Mouse (Mus musculus): ENCODE data around the gene Irs2. TPM values are rescaled to one million over a fixed set of nuclear protein-coding genes. Genes with fewer than 3 reads are reported as not detected.
A peak's percentile ranks its signal among the peaks of the same experiment; 100 is the strongest.

The Irs2 gene
- polyA plus RNA-seq, 1 experiment from 2014 or later, result 7.7 TPM

GRCm38 (mm10) chr8:10996247-10996646 is 12.0 kb downstream of the Irs2 start:
- H3K36me3 ChIP-seq (ENCODE audit: control insufficient read depth, insufficient read depth, low read length), result no peaks in the 10 kb centered on the region; the same call in 1 of the 2 replicates
- no peak overlapping the region for H3K27ac ChIP-seq (ENCODE audit: low read depth, low read length)
- peaks cover 26% of the 10 kb centered on the region for H3K4me1 ChIP-seq (replicated peaks; ENCODE audit: control insufficient read depth, insufficient read depth, low read length)
- no peak for ATAC-seq (replicated peaks; ENCODE audit: low FRiP score)
- no peak for DNase-seq (ENCODE audit: low spot score)
- H3K4me2 ChIP-seq (ENCODE audit: low read depth, low read length, severe bottlenecking), result no peak overlapping the region
- WGBS, result 94% methylated on average over 2 of the region's 2 CpGs
- H3K9ac ChIP-seq (ENCODE audit: low read length), result no peak overlapping the region
- no peaks in the 10 kb centered on the region for H3K9me3 ChIP-seq (ENCODE audit: control insufficient read depth, low read length)
- H3K27me3 ChIP-seq (ENCODE audit: control insufficient read depth, insufficient read depth, low read length), result no peaks in the 10 kb centered on the region
- no peak overlapping the region for H3K4me3 ChIP-seq (ENCODE audit: low read depth, low read length)

- H3K9ac ChIP-seq (ENCODE audit: low read length), result no peak overlapping the region
- H3K27ac ChIP-seq (ENCODE audit: low read depth, low read length), result no peak overlapping the region
- no peak for DNase-seq (ENCODE audit: low spot score)
- no peaks in the 10 kb centered on the region; the same call in 1 of the 2 replicates for H3K36me3 ChIP-seq (ENCODE audit: control insufficient read depth, insufficient read depth, low read length)
- no peaks in the 10 kb centered on the region for H3K9me3 ChIP-seq (ENCODE audit: control insufficient read depth, low read length)
- no peaks in the 10 kb centered on the region for H3K27me3 ChIP-seq (ENCODE audit: control insufficient read depth, insufficient read depth, low read length)
- no peak overlapping the region for H3K4me2 ChIP-seq (ENCODE audit: low read depth, low read length, severe bottlenecking)
- WGBS, result 78% methylated on average over 2 of the region's 2 CpGs
- peaks cover 26% of the 10 kb centered on the region for H3K4me1 ChIP-seq (replicated peaks; ENCODE audit: control insufficient read depth, insufficient read depth, low read length)
- H3K4me3 ChIP-seq (ENCODE audit: low read depth, low read length), result no peak overlapping the region
- ATAC-seq (replicated peaks; ENCODE audit: low FRiP score), result no peak
Observed at GRCm38 (mm10) chr8:10995756-10996155, 12.5 kb downstream of the Irs2 start.

- no peak for DNase-seq (ENCODE audit: low spot score)
- Histone ChIP-seq H3K36me3 (ENCODE audit: control insufficient read depth, insufficient read depth, low read length) (no peaks in the 10 kb centered on the region; the same call in 1 of the 2 replicates), H3K4me1 (replicated peaks; ENCODE audit: control insufficient read depth, insufficient read depth, low read length) (peaks cover 27% of the 10 kb centered on the region), H3K27ac (ENCODE audit: low read depth, low read length) (no peak overlapping the region), H3K9me3 (ENCODE audit: control insufficient read depth, low read length) (no peaks in the 10 kb centered on the region), H3K4me2 (ENCODE audit: low read depth, low read length, severe bottlenecking) (no peak overlapping the region), H3K4me3 (ENCODE audit: low read depth, low read length) (no peak overlapping the region), H3K9ac (ENCODE audit: low read length) (no peak overlapping the region), H3K27me3 (ENCODE audit: control insufficient read depth, insufficient read depth, low read length) (no peaks in the 10 kb centered on the region)
- 93% methylated on average over 6 of the region's 6 CpGs for WGBS
- ATAC-seq (replicated peaks; ENCODE audit: low FRiP score), result no peak
Observed at GRCm38 (mm10) chr8:10994390-10994954, 13.8 kb downstream of the Irs2 start.

DNA sequence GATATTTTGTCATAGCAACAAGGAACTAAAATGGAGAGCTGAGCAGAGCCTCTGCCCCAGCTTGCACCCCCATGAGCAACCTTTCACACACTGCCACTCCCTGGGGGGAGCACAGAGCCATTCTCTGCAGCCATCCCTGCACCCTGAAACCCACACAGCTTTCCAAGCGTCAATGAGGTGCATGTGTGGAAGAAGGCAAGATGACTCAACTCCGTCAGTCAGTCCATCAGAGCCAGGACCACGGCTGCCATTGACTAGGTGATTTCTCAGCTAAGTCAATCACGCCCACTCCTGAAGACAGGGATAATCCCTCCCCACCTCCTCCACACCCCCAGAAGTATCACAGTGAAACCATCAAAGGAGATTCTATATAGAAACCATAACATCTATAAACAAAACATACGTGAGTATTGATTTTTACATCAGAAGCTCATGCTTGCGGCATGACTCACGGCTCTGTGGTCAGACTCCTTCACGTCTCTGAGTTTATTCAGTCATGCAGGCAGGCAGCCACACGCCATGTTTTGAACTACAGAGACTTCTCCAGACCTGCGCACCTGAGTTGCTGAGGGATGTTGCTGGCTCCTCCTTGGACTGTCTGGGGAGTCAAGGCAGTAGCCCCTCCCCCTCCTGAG is 14.6 kb downstream of the Irs2 start:
- WGBS, result 92% methylated on average over 10 of the region's 10 CpGs
- no peaks in the 10 kb centered on the region; the same call in 1 of the 2 replicates for H3K36me3 ChIP-seq (ENCODE audit: control insufficient read depth, insufficient read depth, low read length)
- no peak overlapping the region for H3K4me3 ChIP-seq (ENCODE audit: low read depth, low read length)
- ATAC-seq (replicated peaks; ENCODE audit: low FRiP score) (no peak), DNase-seq (ENCODE audit: low spot score) (no peak)
- H3K4me2 ChIP-seq (ENCODE audit: low read depth, low read length, severe bottlenecking), result no peak overlapping the region
- no peak overlapping the region for H3K27ac ChIP-seq (ENCODE audit: low read depth, low read length)
- H3K27me3 ChIP-seq (ENCODE audit: control insufficient read depth, insufficient read depth, low read length), result no peaks in the 10 kb centered on the region
- H3K9ac ChIP-seq (ENCODE audit: low read length), result no peak overlapping the region
- peaks cover 32% of the 10 kb centered on the region for H3K4me1 ChIP-seq (replicated peaks; ENCODE audit: control insufficient read depth, insufficient read depth, low read length)
- no peaks in the 10 kb centered on the region for H3K9me3 ChIP-seq (ENCODE audit: control insufficient read depth, low read length)

GRCm38 (mm10) chr8:10992081-10992480 is 16.2 kb downstream of the Irs2 start:
- Histone ChIP-seq H3K4me3 (ENCODE audit: low read depth, low read length) (no peak overlapping the region), H3K4me2 (ENCODE audit: low read depth, low read length, severe bottlenecking) (no peak overlapping the region), H3K27ac (ENCODE audit: low read depth, low read length) (0 out of 2 replicates have a peak overlapping the region, but pooled peaks have one; percentile 1), H3K9ac (ENCODE audit: low read length) (no peak overlapping the region), H3K4me1 (replicated peaks; ENCODE audit: control insufficient read depth, insufficient read depth, low read length) (peaks cover 25% of the 10 kb centered on the region), H3K9me3 (ENCODE audit: control insufficient read depth, low read length) (no peaks in the 10 kb centered on the region), H3K27me3 (ENCODE audit: control insufficient read depth, insufficient read depth, low read length) (no peaks in the 10 kb centered on the region), H3K36me3 (ENCODE audit: control insufficient read depth, insufficient read depth, low read length) (no peaks in the 10 kb centered on the region; the same call in 1 of the 2 replicates)
- DNase-seq (ENCODE audit: low spot score) (no peak), ATAC-seq (replicated peaks; ENCODE audit: low FRiP score) (no peak)
- 65% methylated on average over 8 of the region's 8 CpGs for WGBS

DNA sequence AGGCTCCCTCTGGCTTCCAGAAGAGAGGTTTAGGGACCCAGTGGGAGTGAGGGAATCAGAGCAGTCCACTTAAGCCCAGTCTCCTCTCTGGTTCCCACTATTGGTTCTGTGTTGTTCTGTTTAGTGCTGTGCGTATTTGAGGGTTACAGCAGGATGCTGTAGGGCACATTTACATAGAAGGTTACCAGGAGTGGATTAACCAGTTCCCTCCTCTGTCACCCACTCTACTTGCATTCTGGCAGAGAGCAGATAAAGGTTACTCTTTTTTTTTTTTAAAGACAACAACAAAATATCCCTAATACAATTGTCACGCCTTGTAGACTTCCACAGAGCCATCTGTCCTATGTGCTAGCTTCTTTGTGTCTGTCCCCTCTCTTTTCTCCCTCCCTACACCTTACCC is 16.9 kb downstream of the Irs2 start:
- 0 out of 2 replicates have a peak overlapping the region, but pooled peaks have one; percentile 27 for H3K9ac ChIP-seq (ENCODE audit: low read length)
- H3K9me3 ChIP-seq (ENCODE audit: control insufficient read depth, low read length), result no peaks in the 10 kb centered on the region
- no peaks in the 10 kb centered on the region for H3K27me3 ChIP-seq (ENCODE audit: control insufficient read depth, insufficient read depth, low read length)
- peak overlapping the region; percentile 61; the same call in 1 of the 2 replicates for H3K27ac ChIP-seq (ENCODE audit: low read depth, low read length)
- no peak overlapping the region for H3K4me2 ChIP-seq (ENCODE audit: low read depth, low read length, severe bottlenecking)
- H3K4me3 ChIP-seq (ENCODE audit: low read depth, low read length), result no peak overlapping the region
- ATAC-seq (replicated peaks; ENCODE audit: low FRiP score) (no peak), DNase-seq (ENCODE audit: low spot score) (no peak)
- peaks cover 25% of the 10 kb centered on the region for H3K4me1 ChIP-seq (replicated peaks; ENCODE audit: control insufficient read depth, insufficient read depth, low read length)
- WGBS, result 68% methylated on average over 2 of the region's 2 CpGs
- no peaks in the 10 kb centered on the region; the same call in 1 of the 2 replicates for H3K36me3 ChIP-seq (ENCODE audit: control insufficient read depth, insufficient read depth, low read length)

GRCm38 (mm10) chr8:10990421-10991110 is 17.7 kb downstream of the Irs2 start:
- Histone ChIP-seq H3K27ac (ENCODE audit: low read depth, low read length) (peak overlapping the region; percentile 61; the same call in 1 of the 2 replicates), H3K4me3 (ENCODE audit: low read depth, low read length) (no peak overlapping the region), H3K4me1 (replicated peaks; ENCODE audit: control insufficient read depth, insufficient read depth, low read length) (peaks cover 25% of the 10 kb centered on the region), H3K4me2 (ENCODE audit: low read depth, low read length, severe bottlenecking) (no peak overlapping the region), H3K9me3 (ENCODE audit: control insufficient read depth, low read length) (no peaks in the 10 kb centered on the region), H3K9ac (ENCODE audit: low read length) (peak overlapping the region; percentile 27; the same call in 1 of the 2 replicates), H3K36me3 (ENCODE audit: control insufficient read depth, insufficient read depth, low read length) (no peaks in the 10 kb centered on the region; the same call in 1 of the 2 replicates), H3K27me3 (ENCODE audit: control insufficient read depth, insufficient read depth, low read length) (no peaks in the 10 kb centered on the region)
- 17% methylated on average over 10 of the region's 10 CpGs for WGBS
- no peak for DNase-seq (ENCODE audit: low spot score)
- 0 out of 2 replicates have a peak, but pooled peaks have one; percentile 31 for ATAC-seq (replicated peaks; ENCODE audit: low FRiP score)

GRCm38 (mm10) chr8:10989946-10990345 is 18.3 kb downstream of the Irs2 start:
- no peaks in the 10 kb centered on the region for H3K9me3 ChIP-seq (ENCODE audit: control insufficient read depth, low read length)
- ATAC-seq (replicated peaks; ENCODE audit: low FRiP score) (no peak), DNase-seq (ENCODE audit: low spot score) (no peak)
- no peaks in the 10 kb centered on the region for H3K27me3 ChIP-seq (ENCODE audit: control insufficient read depth, insufficient read depth, low read length)
- H3K9ac ChIP-seq (ENCODE audit: low read length), result no peak overlapping the region; the same call in 1 of the 2 replicates
- no peak overlapping the region for H3K4me2 ChIP-seq (ENCODE audit: low read depth, low read length, severe bottlenecking)
- no peak overlapping the region for H3K4me3 ChIP-seq (ENCODE audit: low read depth, low read length)
- WGBS, result 46% methylated on average over 3 of the region's 3 CpGs
- H3K27ac ChIP-seq (ENCODE audit: low read depth, low read length), result peak overlapping the region; percentile 54; the same call in 1 of the 2 replicates
- H3K4me1 ChIP-seq (replicated peaks; ENCODE audit: control insufficient read depth, insufficient read depth, low read length), result peaks cover 25% of the 10 kb centered on the region
- no peaks in the 10 kb centered on the region; the same call in 1 of the 2 replicates for H3K36me3 ChIP-seq (ENCODE audit: control insufficient read depth, insufficient read depth, low read length)
